Mouse (Mus musculus): Measurements from ENCODE around the gene Ambp. TPM values are rescaled to one million over a fixed set of nuclear protein-coding genes. Genes with fewer than 3 reads are reported as not detected.

Gene Ambp
- polyA plus RNA-seq, 1 experiment from 2014 or later = 54.2 TPM

GRCm38 (mm10) chr4:63170061-63170460 lies 15.5 kb upstream of the Ambp start:
- H3K27ac ChIP-seq (ENCODE audit: low read length) = no peak overlapping the region
- no peaks in the 10 kb centered on the region for H3K9me3 ChIP-seq (ENCODE audit: control insufficient read depth, low read length)
- H3K27me3 ChIP-seq (replicated peaks; ENCODE audit: control insufficient read depth, insufficient read depth, low read length) = no peaks in the 10 kb centered on the region
- no peak for ATAC-seq
- H3K4me3 ChIP-seq (ENCODE audit: low read length) = peak overlapping the region; percentile 50
- no peaks in the 10 kb centered on the region for H3K36me3 ChIP-seq (ENCODE audit: control insufficient read depth, insufficient read depth, low read length)
- H3K4me1 ChIP-seq (ENCODE audit: control insufficient read depth, insufficient read depth, low read length) = peaks cover 21% of the 10 kb centered on the region
- peak overlapping the region; percentile 69 for H3K9ac ChIP-seq (ENCODE audit: low read depth, low read length)
- WGBS = 79% methylated on average over 4 of the region's 4 CpGs
- H3K4me2 ChIP-seq (ENCODE audit: low read depth, low read length) = peak overlapping the region; percentile 52

GRCm38 (mm10) chr4:63166323-63166722 lies 11.7 kb upstream of the Ambp start:
- ATAC-seq = peak; percentile 62
- peak overlapping the region; percentile 21 for H3K4me2 ChIP-seq (ENCODE audit: low read depth, low read length)
- no peaks in the 10 kb centered on the region for H3K9me3 ChIP-seq (ENCODE audit: control insufficient read depth, low read length)
- H3K27ac ChIP-seq (ENCODE audit: low read length) = peak overlapping the region; percentile 78
- H3K36me3 ChIP-seq (ENCODE audit: control insufficient read depth, insufficient read depth, low read length) = no peaks in the 10 kb centered on the region
- WGBS = 72% methylated on average over 5 of the region's 5 CpGs
- no peaks in the 10 kb centered on the region for H3K27me3 ChIP-seq (replicated peaks; ENCODE audit: control insufficient read depth, insufficient read depth, low read length)
- H3K4me1 ChIP-seq (ENCODE audit: control insufficient read depth, insufficient read depth, low read length) = peaks cover 21% of the 10 kb centered on the region
- H3K9ac ChIP-seq (ENCODE audit: low read depth, low read length) = no peak overlapping the region
- H3K4me3 ChIP-seq (ENCODE audit: low read length) = no peak overlapping the region; the same call in 1 of the 2 replicates

- Histone ChIP-seq H3K4me3 (ENCODE audit: low read length) (no peak overlapping the region; the same call in 1 of the 2 replicates), H3K36me3 (ENCODE audit: control insufficient read depth, insufficient read depth, low read length) (no peaks in the 10 kb centered on the region), H3K4me1 (ENCODE audit: control insufficient read depth, insufficient read depth, low read length) (peaks cover 21% of the 10 kb centered on the region), H3K9me3 (ENCODE audit: control insufficient read depth, low read length) (no peaks in the 10 kb centered on the region), H3K27me3 (replicated peaks; ENCODE audit: control insufficient read depth, insufficient read depth, low read length) (no peaks in the 10 kb centered on the region), H3K27ac (ENCODE audit: low read length) (peak overlapping the region; percentile 78), H3K9ac (ENCODE audit: low read depth, low read length) (no peak overlapping the region), H3K4me2 (ENCODE audit: low read depth, low read length) (peak overlapping the region; percentile 26)
- WGBS = 72% methylated on average over 4 of the region's 4 CpGs
- ATAC-seq = peak; percentile 72
Observed at GRCm38 (mm10) chr4:63165636-63166035, 11.0 kb upstream of the Ambp start.

GRCm38 (mm10) chr4:63158961-63159592 lies 4.5 kb upstream of the Ambp start:
- 13% methylated on average over 5 of the region's 5 CpGs for WGBS
- Histone ChIP-seq H3K4me1 (ENCODE audit: control insufficient read depth, insufficient read depth, low read length) (peaks cover 19% of the 10 kb centered on the region; the same call in 1 of the 2 replicates), H3K27ac (ENCODE audit: low read length) (peak overlapping the region; percentile 74), H3K9me3 (ENCODE audit: control insufficient read depth, low read length) (no peaks in the 10 kb centered on the region), H3K4me2 (ENCODE audit: low read depth, low read length) (no peak overlapping the region), H3K9ac (ENCODE audit: low read depth, low read length) (0 out of 2 replicates have a peak overlapping the region, but pooled peaks have one; percentile 20), H3K36me3 (ENCODE audit: control insufficient read depth, insufficient read depth, low read length) (no peaks in the 10 kb centered on the region), H3K4me3 (ENCODE audit: low read length) (no peak overlapping the region), H3K27me3 (replicated peaks; ENCODE audit: control insufficient read depth, insufficient read depth, low read length) (no peaks in the 10 kb centered on the region)
- ATAC-seq = peak; percentile 74

GRCm38 (mm10) chr4:63158192-63158591 lies 3.6 kb upstream of the Ambp start:
- Histone ChIP-seq H3K9ac (ENCODE audit: low read depth, low read length) (0 out of 2 replicates have a peak overlapping the region, but pooled peaks have one; percentile 1), H3K4me3 (ENCODE audit: low read length) (no peak overlapping the region), H3K4me2 (ENCODE audit: low read depth, low read length) (no peak overlapping the region), H3K36me3 (ENCODE audit: control insufficient read depth, insufficient read depth, low read length) (no peaks in the 10 kb centered on the region), H3K9me3 (ENCODE audit: control insufficient read depth, low read length) (no peaks in the 10 kb centered on the region), H3K27me3 (replicated peaks; ENCODE audit: control insufficient read depth, insufficient read depth, low read length) (no peaks in the 10 kb centered on the region), H3K4me1 (ENCODE audit: control insufficient read depth, insufficient read depth, low read length) (peaks cover 22% of the 10 kb centered on the region; the same call in 1 of the 2 replicates), H3K27ac (ENCODE audit: low read length) (peak overlapping the region; percentile 20)
- 87% methylated on average over 7 of the region's 7 CpGs for WGBS
- ATAC-seq = no peak

- 37% methylated on average over 8 of the region's 8 CpGs for WGBS
- Histone ChIP-seq H3K9ac (ENCODE audit: low read depth, low read length) (no peak overlapping the region), H3K9me3 (ENCODE audit: control insufficient read depth, low read length) (no peaks in the 10 kb centered on the region), H3K4me2 (ENCODE audit: low read depth, low read length) (no peak overlapping the region), H3K4me1 (ENCODE audit: control insufficient read depth, insufficient read depth, low read length) (peaks cover 22% of the 10 kb centered on the region; the same call in 1 of the 2 replicates), H3K36me3 (ENCODE audit: control insufficient read depth, insufficient read depth, low read length) (no peaks in the 10 kb centered on the region), H3K4me3 (ENCODE audit: low read length) (no peak overlapping the region), H3K27me3 (replicated peaks; ENCODE audit: control insufficient read depth, insufficient read depth, low read length) (no peaks in the 10 kb centered on the region), H3K27ac (ENCODE audit: low read length) (peak overlapping the region; percentile 91)
- peak; percentile 92 for ATAC-seq
Observed at GRCm38 (mm10) chr4:63156726-63157634, 2.4 kb upstream of the Ambp start.

GRCm38 (mm10) chr4:63155596-63155995 lies 997 bp upstream of the Ambp start:
- Histone ChIP-seq H3K9ac (ENCODE audit: low read depth, low read length) (no peak overlapping the region), H3K36me3 (ENCODE audit: control insufficient read depth, insufficient read depth, low read length) (no peaks in the 10 kb centered on the region), H3K9me3 (ENCODE audit: control insufficient read depth, low read length) (no peaks in the 10 kb centered on the region), H3K27me3 (replicated peaks; ENCODE audit: control insufficient read depth, insufficient read depth, low read length) (no peaks in the 10 kb centered on the region), H3K4me3 (ENCODE audit: low read length) (no peak overlapping the region), H3K4me1 (ENCODE audit: control insufficient read depth, insufficient read depth, low read length) (peaks cover 22% of the 10 kb centered on the region; the same call in 1 of the 2 replicates), H3K27ac (ENCODE audit: low read length) (no peak overlapping the region), H3K4me2 (ENCODE audit: low read depth, low read length) (no peak overlapping the region)
- WGBS = 59% methylated on average over 2 of the region's 2 CpGs
- no peak for ATAC-seq

GRCm38 (mm10) chr4:63154028-63154427 lies 571 bp downstream of the Ambp start:
- WGBS = 51% methylated on average over 4 of the region's 4 CpGs
- no peak overlapping the region for H3K9ac ChIP-seq (ENCODE audit: low read depth, low read length)
- ATAC-seq = no peak
- H3K36me3 ChIP-seq (ENCODE audit: control insufficient read depth, insufficient read depth, low read length) = no peaks in the 10 kb centered on the region
- no peaks in the 10 kb centered on the region for H3K9me3 ChIP-seq (ENCODE audit: control insufficient read depth, low read length)
- H3K27ac ChIP-seq (ENCODE audit: low read length) = no peak overlapping the region
- H3K4me2 ChIP-seq (ENCODE audit: low read depth, low read length) = no peak overlapping the region
- H3K27me3 ChIP-seq (replicated peaks; ENCODE audit: control insufficient read depth, insufficient read depth, low read length) = no peaks in the 10 kb centered on the region
- peaks cover 18% of the 10 kb centered on the region; the same call in 1 of the 2 replicates for H3K4me1 ChIP-seq (ENCODE audit: control insufficient read depth, insufficient read depth, low read length)
- H3K4me3 ChIP-seq (ENCODE audit: low read length) = no peak overlapping the region

- ATAC-seq = no peak
- Histone ChIP-seq H3K4me2 (ENCODE audit: low read depth, low read length) (no peak overlapping the region), H3K9ac (ENCODE audit: low read depth, low read length) (no peak overlapping the region), H3K27ac (ENCODE audit: low read length) (no peak overlapping the region), H3K36me3 (ENCODE audit: control insufficient read depth, insufficient read depth, low read length) (no peaks in the 10 kb centered on the region), H3K9me3 (ENCODE audit: control insufficient read depth, low read length) (no peaks in the 10 kb centered on the region), H3K4me1 (ENCODE audit: control insufficient read depth, insufficient read depth, low read length) (peaks cover 6% of the 10 kb centered on the region; the same call in 1 of the 2 replicates), H3K4me3 (ENCODE audit: low read length) (no peak overlapping the region), H3K27me3 (replicated peaks; ENCODE audit: control insufficient read depth, insufficient read depth, low read length) (no peaks in the 10 kb centered on the region)
- 90% methylated on average over 6 of the region's 6 CpGs for WGBS
Observed at GRCm38 (mm10) chr4:63151127-63151526, 3.5 kb downstream of the Ambp start.

All from intestine, embryonic 16.5 days (tissue).